Mouse (Mus musculus): ENCODE results near the gene Myo5a. TPM values are rescaled to one million over a fixed set of nuclear protein-coding genes. Genes with fewer than 3 reads are reported as not detected.
A peak's percentile ranks its signal among the peaks of the same experiment; 100 is the strongest.

The Myo5a gene
- 16.4 and 16.9 TPM in 2 replicates for polyA plus RNA-seq (2015; fragmentation: Nextera tagmentation; extraction: Ambion mirVana)

GRCm38 (mm10) chr9:75070457-75071028 is at the start of gene Myo5a:
Gene Myo5a (plus strand): TSS chr9:75071015.
- Histone ChIP-seq H3K9ac (peak within 1 kb of the TSS; percentile 86), H3K36me3 (no peaks in the 10 kb centered on the region), H3K4me2 (replicated peaks) (peak within 1 kb of the TSS; percentile 80), H3K4me1 (peaks cover 11% of the 10 kb centered on the region; the same call in 1 of the 2 replicates), H3K9me3 (no peaks in the 10 kb centered on the region), H3K4me3 (peak within 1 kb of the TSS; percentile 86), H3K27me3 (no peaks in the 10 kb centered on the region), H3K27ac (peak within 1 kb of the TSS; percentile 92)
- 22% methylated on average over 23 of the region's 23 CpGs for WGBS
- no peak for ATAC-seq (ENCODE audit: low FRiP score, low read depth)

- no peak overlapping the region for H3K27ac ChIP-seq
- 81% methylated on average over 7 of the region's 7 CpGs for WGBS
These were observed 48.3 kb upstream of the Myo5a start for GRCm38 (mm10) chr9:75022546-75022945.

GRCm38 (mm10) chr9:75023150-75023894 is 47.5 kb upstream of the Myo5a start:
- H3K9ac ChIP-seq: no peak overlapping the region
- peaks cover 31% of the 10 kb centered on the region for H3K36me3 ChIP-seq
- H3K27ac ChIP-seq: no peak overlapping the region
- WGBS: 59% methylated on average over 5 of the region's 5 CpGs
- no peaks in the 10 kb centered on the region for H3K9me3 ChIP-seq
- H3K4me1 ChIP-seq: no peaks in the 10 kb centered on the region
- H3K4me3 ChIP-seq: no peak overlapping the region
- no peak for ATAC-seq (ENCODE audit: low FRiP score, low read depth)
- no peaks in the 10 kb centered on the region for H3K27me3 ChIP-seq
- no peak overlapping the region for H3K4me2 ChIP-seq (replicated peaks)

More at GRCm38 (mm10) chr9:75022546-75022945, 48.3 kb upstream of the Myo5a start:
- H3K9ac ChIP-seq: no peak overlapping the region
- H3K4me2 ChIP-seq (replicated peaks): no peak overlapping the region
- H3K27me3 ChIP-seq: no peaks in the 10 kb centered on the region
- H3K36me3 ChIP-seq: peaks cover 36% of the 10 kb centered on the region
- no peaks in the 10 kb centered on the region for H3K9me3 ChIP-seq
- H3K4me3 ChIP-seq: no peak overlapping the region
- no peak for ATAC-seq (ENCODE audit: low FRiP score, low read depth)
- no peaks in the 10 kb centered on the region for H3K4me1 ChIP-seq

- H3K9ac ChIP-seq: no peak overlapping the region
- H3K9me3 ChIP-seq: no peaks in the 10 kb centered on the region
- H3K27ac ChIP-seq: no peak overlapping the region
- H3K4me2 ChIP-seq (replicated peaks): no peak overlapping the region
- H3K36me3 ChIP-seq: peaks cover 26% of the 10 kb centered on the region
- no peak overlapping the region for H3K4me3 ChIP-seq
- no peaks in the 10 kb centered on the region for H3K27me3 ChIP-seq
- no peaks in the 10 kb centered on the region for H3K4me1 ChIP-seq
- no peak for ATAC-seq (ENCODE audit: low FRiP score, low read depth)
- 45% methylated on average over 7 of the region's 7 CpGs for WGBS
These were observed 46.7 kb upstream of the Myo5a start for GRCm38 (mm10) chr9:75024089-75024488.

- WGBS: 74% methylated on average over 6 of the region's 6 CpGs
- Histone ChIP-seq H3K4me1 (no peaks in the 10 kb centered on the region), H3K4me2 (replicated peaks) (no peak overlapping the region), H3K4me3 (no peak overlapping the region), H3K9ac (no peak overlapping the region), H3K9me3 (no peaks in the 10 kb centered on the region), H3K36me3 (peaks cover 19% of the 10 kb centered on the region), H3K27ac (no peak overlapping the region), H3K27me3 (no peaks in the 10 kb centered on the region)
- no peak for ATAC-seq (ENCODE audit: low FRiP score, low read depth)
These were observed 45.1 kb upstream of the Myo5a start for GRCm38 (mm10) chr9:75025689-75026088.

- no peaks in the 10 kb centered on the region; the same call in 1 of the 2 replicates for H3K4me1 ChIP-seq
- no peaks in the 10 kb centered on the region for H3K27me3 ChIP-seq
- no peak overlapping the region for H3K9ac ChIP-seq
- ATAC-seq (ENCODE audit: low FRiP score, low read depth): no peak
- H3K4me2 ChIP-seq (replicated peaks): no peak overlapping the region
- peaks cover 3% of the 10 kb centered on the region for H3K36me3 ChIP-seq
- H3K27ac ChIP-seq: no peak overlapping the region
- H3K9me3 ChIP-seq: no peaks in the 10 kb centered on the region
- H3K4me3 ChIP-seq: no peak overlapping the region
- WGBS: 87% methylated on average over 1 of the region's 1 CpGs
These were observed 38.4 kb upstream of the Myo5a start for GRCm38 (mm10) chr9:75032408-75032807.

GRCm38 (mm10) chr9:75033141-75033540 is 37.7 kb upstream of the Myo5a start:
- Histone ChIP-seq H3K9ac (no peak overlapping the region), H3K27me3 (no peaks in the 10 kb centered on the region), H3K36me3 (peaks cover 3% of the 10 kb centered on the region), H3K27ac (no peak overlapping the region), H3K4me2 (replicated peaks) (no peak overlapping the region), H3K4me3 (no peak overlapping the region), H3K4me1 (no peaks in the 10 kb centered on the region; the same call in 1 of the 2 replicates), H3K9me3 (no peaks in the 10 kb centered on the region)
- WGBS: 65% methylated on average over 7 of the region's 7 CpGs
- ATAC-seq (ENCODE audit: low FRiP score, low read depth): no peak

- H3K4me1 ChIP-seq: peaks cover 11% of the 10 kb centered on the region
- no peak overlapping the region for H3K4me2 ChIP-seq (replicated peaks)
- ATAC-seq (ENCODE audit: low FRiP score, low read depth): no peak
- no peak overlapping the region for H3K4me3 ChIP-seq
- no peak overlapping the region for H3K9ac ChIP-seq
- H3K9me3 ChIP-seq: no peaks in the 10 kb centered on the region
- peaks cover 2% of the 10 kb centered on the region; the same call in 1 of the 2 replicates for H3K36me3 ChIP-seq
- WGBS: 21% methylated on average over 1 of the region's 1 CpGs
- no peak overlapping the region for H3K27ac ChIP-seq
- H3K27me3 ChIP-seq: no peaks in the 10 kb centered on the region
These were observed 36.1 kb upstream of the Myo5a start for GRCm38 (mm10) chr9:75034691-75035090.

- no peak overlapping the region for H3K27ac ChIP-seq
- no peaks in the 10 kb centered on the region for H3K9me3 ChIP-seq
- H3K4me3 ChIP-seq: no peak overlapping the region
- 83% methylated on average over 4 of the region's 4 CpGs for WGBS
- peaks cover 13% of the 10 kb centered on the region for H3K4me1 ChIP-seq
- no peaks in the 10 kb centered on the region for H3K27me3 ChIP-seq
- H3K4me2 ChIP-seq (replicated peaks): no peak overlapping the region
- H3K9ac ChIP-seq: no peak overlapping the region
- H3K36me3 ChIP-seq: peaks cover 4% of the 10 kb centered on the region
- no peak for ATAC-seq (ENCODE audit: low FRiP score, low read depth)
These were observed 34.9 kb upstream of the Myo5a start for GRCm38 (mm10) chr9:75035944-75036343.

GRCm38 (mm10) chr9:75037451-75038356 is 33.1 kb upstream of the Myo5a start, which contains the start of gene Arpp19:
Gene Arpp19 (plus strand): TSS chr9:75037614.
- peaks cover 4% of the 10 kb centered on the region for H3K36me3 ChIP-seq
- H3K27ac ChIP-seq: peak within 1 kb of the TSS; percentile 75
- H3K4me3 ChIP-seq: peak within 1 kb of the TSS; percentile 94
- under 1% methylated on average over 72 of the region's 73 CpGs for WGBS
- H3K4me1 ChIP-seq: peaks cover 13% of the 10 kb centered on the region
- H3K4me2 ChIP-seq (replicated peaks): peak within 1 kb of the TSS; percentile 72
- H3K27me3 ChIP-seq: no peaks in the 10 kb centered on the region
- peak; percentile 95 for ATAC-seq (ENCODE audit: low FRiP score, low read depth)
- peak within 1 kb of the TSS; percentile 96 for H3K9ac ChIP-seq
- H3K9me3 ChIP-seq: no peaks in the 10 kb centered on the region

- H3K4me3 ChIP-seq: peak overlapping the region; percentile 94
- H3K4me2 ChIP-seq (replicated peaks): peak overlapping the region; percentile 72
- under 1% methylated on average over 10 of the region's 10 CpGs for whole genome bisulfite sequencing
- peaks cover 7% of the 10 kb centered on the region for H3K36me3 ChIP-seq
- no peaks in the 10 kb centered on the region for H3K9me3 ChIP-seq
- peaks cover 13% of the 10 kb centered on the region for H3K4me1 ChIP-seq
- no peak for ATAC-seq (ENCODE audit: low FRiP score, low read depth)
- H3K27me3 ChIP-seq: no peaks in the 10 kb centered on the region
- H3K9ac ChIP-seq: peak overlapping the region; percentile 96
- no peak overlapping the region for H3K27ac ChIP-seq
These were observed 32.5 kb upstream of the Myo5a start for GRCm38 (mm10) chr9:75038357-75038688.

- no peak for ATAC-seq (ENCODE audit: low FRiP score, low read depth)
- peaks cover 13% of the 10 kb centered on the region for H3K4me1 ChIP-seq
- no peak overlapping the region for H3K27ac ChIP-seq
- H3K36me3 ChIP-seq: peaks cover 15% of the 10 kb centered on the region
- no peaks in the 10 kb centered on the region for H3K27me3 ChIP-seq
- no peak overlapping the region for H3K4me3 ChIP-seq
- no peak overlapping the region for H3K9ac ChIP-seq
- no peak overlapping the region for H3K4me2 ChIP-seq (replicated peaks)
- 88% methylated on average over 2 of the region's 2 CpGs for WGBS
- H3K9me3 ChIP-seq: no peaks in the 10 kb centered on the region
These were observed 30.2 kb upstream of the Myo5a start for GRCm38 (mm10) chr9:75040566-75040965.

Data from limb, embryonic 13.5 days (tissue).